Mouse (Mus musculus): ENCODE measurements around the gene Itgb6. TPM values are rescaled to one million over a fixed set of nuclear protein-coding genes. Genes with fewer than 3 reads are reported as not detected.

Itgb6 gene
- polyA plus RNA-seq, 1 experiment from 2014 or later = 10.0 TPM

GRCm38 (mm10) chr2:60672973-60673954, 49.2 kb downstream of the Itgb6 start:
- peak overlapping the region; percentile 50 for H3K4me2 ChIP-seq (ENCODE audit: low read depth, low read length)
- H3K9me3 ChIP-seq (ENCODE audit: control insufficient read depth, low read length) = no peaks in the 10 kb centered on the region
- no peaks in the 10 kb centered on the region for H3K27me3 ChIP-seq (ENCODE audit: control insufficient read depth, insufficient read depth, low read depth, low read length)
- WGBS = 31% methylated on average over 17 of the region's 17 CpGs
- H3K9ac ChIP-seq (ENCODE audit: low read length) = peak overlapping the region; percentile 59
- no peaks in the 10 kb centered on the region for H3K4me1 ChIP-seq (replicated peaks; ENCODE audit: control insufficient read depth, insufficient read depth, low read length)
- no peak for ATAC-seq (ENCODE audit: low read depth)
- H3K4me3 ChIP-seq (ENCODE audit: low read length) = peak overlapping the region; percentile 36
- H3K27ac ChIP-seq (ENCODE audit: low read length) = peak overlapping the region; percentile 67
- no peaks in the 10 kb centered on the region for H3K36me3 ChIP-seq (ENCODE audit: control insufficient read depth, insufficient read depth, low read length)

- no peaks in the 10 kb centered on the region for H3K4me1 ChIP-seq (replicated peaks; ENCODE audit: control insufficient read depth, insufficient read depth, low read length)
Measured at GRCm38 (mm10) chr2:60671215-60671614, 51.2 kb downstream of the Itgb6 start.

GRCm38 (mm10) chr2:60663071-60663470, 59.4 kb downstream of the Itgb6 start:
- Histone ChIP-seq H3K4me3 (ENCODE audit: low read length) (no peak overlapping the region), H3K4me2 (ENCODE audit: low read depth, low read length) (no peak overlapping the region), H3K9me3 (ENCODE audit: control insufficient read depth, low read length) (no peaks in the 10 kb centered on the region), H3K36me3 (ENCODE audit: control insufficient read depth, insufficient read depth, low read length) (0 out of 2 replicates have a peak, but pooled peaks cover 2% of the 10 kb centered on the region), H3K4me1 (replicated peaks; ENCODE audit: control insufficient read depth, insufficient read depth, low read length) (peaks cover 4% of the 10 kb centered on the region; the same call in 1 of the 2 replicates), H3K27me3 (ENCODE audit: control insufficient read depth, insufficient read depth, low read depth, low read length) (no peaks in the 10 kb centered on the region), H3K27ac (ENCODE audit: low read length) (no peak overlapping the region), H3K9ac (ENCODE audit: low read length) (no peak overlapping the region)
- 38% methylated on average over 1 of the region's 1 CpGs for WGBS
- peak; percentile 38; the same call in 1 of the 2 replicates for ATAC-seq (ENCODE audit: low read depth)

More at GRCm38 (mm10) chr2:60671215-60671614, 51.2 kb downstream of the Itgb6 start:
- Histone ChIP-seq H3K9ac (ENCODE audit: low read length) (no peak overlapping the region), H3K9me3 (ENCODE audit: control insufficient read depth, low read length) (no peaks in the 10 kb centered on the region), H3K4me2 (ENCODE audit: low read depth, low read length) (no peak overlapping the region), H3K36me3 (ENCODE audit: control insufficient read depth, insufficient read depth, low read length) (0 out of 2 replicates have a peak, but pooled peaks cover 2% of the 10 kb centered on the region), H3K27me3 (ENCODE audit: control insufficient read depth, insufficient read depth, low read depth, low read length) (no peaks in the 10 kb centered on the region), H3K4me3 (ENCODE audit: low read length) (no peak overlapping the region), H3K27ac (ENCODE audit: low read length) (no peak overlapping the region)
- no peak for ATAC-seq (ENCODE audit: low read depth)
- 94% methylated on average over 1 of the region's 1 CpGs for WGBS

DNA sequence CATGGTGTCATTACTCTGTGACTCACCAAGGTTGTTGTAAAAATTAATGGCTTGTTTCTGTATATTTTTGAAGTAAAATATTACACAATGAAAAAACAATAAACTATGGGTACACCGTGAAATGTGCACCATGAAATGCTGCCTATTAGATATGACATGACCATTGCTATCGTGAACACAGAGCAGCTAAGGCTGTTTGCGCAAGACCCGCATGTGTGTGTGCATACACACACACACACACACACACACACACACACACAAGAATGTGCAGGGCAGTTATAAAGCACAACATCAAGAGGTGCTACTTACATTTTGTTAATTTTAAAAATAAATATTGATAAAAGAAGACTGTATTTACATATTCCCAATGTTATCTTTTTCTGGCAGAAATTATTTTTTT, 62.5 kb downstream of the Itgb6 start:
- H3K4me2 ChIP-seq (ENCODE audit: low read depth, low read length) = no peak overlapping the region

GRCm38 (mm10) chr2:60658992-60659391, 63.5 kb downstream of the Itgb6 start:
- 0 out of 2 replicates have a peak, but pooled peaks have one; percentile 28 for ATAC-seq (ENCODE audit: low read depth)
- Histone ChIP-seq H3K9ac (ENCODE audit: low read length) (no peak overlapping the region), H3K36me3 (ENCODE audit: control insufficient read depth, insufficient read depth, low read length) (no peaks in the 10 kb centered on the region), H3K27ac (ENCODE audit: low read length) (no peak overlapping the region), H3K27me3 (ENCODE audit: control insufficient read depth, insufficient read depth, low read depth, low read length) (no peaks in the 10 kb centered on the region), H3K9me3 (ENCODE audit: control insufficient read depth, low read length) (no peaks in the 10 kb centered on the region), H3K4me3 (ENCODE audit: low read length) (no peak overlapping the region), H3K4me2 (ENCODE audit: low read depth, low read length) (no peak overlapping the region), H3K4me1 (replicated peaks; ENCODE audit: control insufficient read depth, insufficient read depth, low read length) (peaks cover 4% of the 10 kb centered on the region; the same call in 1 of the 2 replicates)
- WGBS = 34% methylated on average over 3 of the region's 3 CpGs

More for the DNA sequence above, 62.5 kb downstream of the Itgb6 start:
- Histone ChIP-seq H3K36me3 (ENCODE audit: control insufficient read depth, insufficient read depth, low read length) (no peaks in the 10 kb centered on the region), H3K27me3 (ENCODE audit: control insufficient read depth, insufficient read depth, low read depth, low read length) (no peaks in the 10 kb centered on the region), H3K4me3 (ENCODE audit: low read length) (no peak overlapping the region), H3K4me1 (replicated peaks; ENCODE audit: control insufficient read depth, insufficient read depth, low read length) (peaks cover 4% of the 10 kb centered on the region; the same call in 1 of the 2 replicates), H3K27ac (ENCODE audit: low read length) (no peak overlapping the region), H3K9ac (ENCODE audit: low read length) (no peak overlapping the region), H3K9me3 (ENCODE audit: control insufficient read depth, low read length) (no peaks in the 10 kb centered on the region)
- ATAC-seq (ENCODE audit: low read depth) = peak; percentile 71; the same call in 1 of the 2 replicates
- WGBS = 63% methylated on average over 4 of the region's 4 CpGs

DNA sequence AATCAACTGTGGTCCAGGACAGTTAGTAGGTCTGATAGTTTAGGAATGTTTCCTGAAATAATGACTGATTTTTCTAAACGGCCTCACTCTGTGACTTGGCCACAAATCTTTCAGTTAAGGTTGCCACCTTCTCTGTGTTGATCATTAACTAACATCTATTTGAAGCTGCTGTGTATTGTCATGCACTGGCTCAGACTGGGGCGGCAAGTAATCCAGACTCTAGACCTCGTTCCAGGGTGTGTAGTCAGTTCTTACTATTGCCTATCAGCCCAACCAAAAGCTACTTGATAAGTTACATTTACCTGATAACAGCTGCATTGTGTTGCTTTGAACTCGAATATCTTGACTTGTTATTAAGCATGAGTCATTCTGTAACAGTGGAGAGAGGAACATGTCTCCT, 67.6 kb downstream of the Itgb6 start:
- Histone ChIP-seq H3K9me3 (ENCODE audit: control insufficient read depth, low read length) (no peaks in the 10 kb centered on the region), H3K27me3 (ENCODE audit: control insufficient read depth, insufficient read depth, low read depth, low read length) (no peaks in the 10 kb centered on the region), H3K9ac (ENCODE audit: low read length) (no peak overlapping the region), H3K4me3 (ENCODE audit: low read length) (no peak overlapping the region), H3K4me2 (ENCODE audit: low read depth, low read length) (no peak overlapping the region), H3K27ac (ENCODE audit: low read length) (no peak overlapping the region), H3K4me1 (replicated peaks; ENCODE audit: control insufficient read depth, insufficient read depth, low read length) (no peaks in the 10 kb centered on the region), H3K36me3 (ENCODE audit: control insufficient read depth, insufficient read depth, low read length) (no peaks in the 10 kb centered on the region)
- ATAC-seq (ENCODE audit: low read depth) = no peak
- WGBS = 40% methylated on average over 4 of the region's 4 CpGs

GRCm38 (mm10) chr2:60650155-60650554, 72.3 kb downstream of the Itgb6 start:
- Histone ChIP-seq H3K27ac (ENCODE audit: low read length) (no peak overlapping the region), H3K36me3 (ENCODE audit: control insufficient read depth, insufficient read depth, low read length) (no peaks in the 10 kb centered on the region), H3K27me3 (ENCODE audit: control insufficient read depth, insufficient read depth, low read depth, low read length) (no peaks in the 10 kb centered on the region), H3K4me3 (ENCODE audit: low read length) (no peak overlapping the region), H3K9me3 (ENCODE audit: control insufficient read depth, low read length) (no peaks in the 10 kb centered on the region), H3K9ac (ENCODE audit: low read length) (no peak overlapping the region), H3K4me2 (ENCODE audit: low read depth, low read length) (no peak overlapping the region), H3K4me1 (replicated peaks; ENCODE audit: control insufficient read depth, insufficient read depth, low read length) (no peaks in the 10 kb centered on the region; the same call in 1 of the 2 replicates)
- WGBS = 61% methylated on average over 5 of the region's 5 CpGs
- peak; percentile 88 for ATAC-seq (ENCODE audit: low read depth)

GRCm38 (mm10) chr2:60647650-60648049, 74.8 kb downstream of the Itgb6 start:
- 49% methylated on average over 5 of the region's 5 CpGs for WGBS
- Histone ChIP-seq H3K4me3 (ENCODE audit: low read length) (no peak overlapping the region), H3K4me1 (replicated peaks; ENCODE audit: control insufficient read depth, insufficient read depth, low read length) (no peaks in the 10 kb centered on the region; the same call in 1 of the 2 replicates), H3K4me2 (ENCODE audit: low read depth, low read length) (no peak overlapping the region), H3K9ac (ENCODE audit: low read length) (no peak overlapping the region), H3K36me3 (ENCODE audit: control insufficient read depth, insufficient read depth, low read length) (no peaks in the 10 kb centered on the region), H3K27me3 (ENCODE audit: control insufficient read depth, insufficient read depth, low read depth, low read length) (no peaks in the 10 kb centered on the region), H3K27ac (ENCODE audit: low read length) (no peak overlapping the region), H3K9me3 (ENCODE audit: control insufficient read depth, low read length) (no peaks in the 10 kb centered on the region)
- no peak for ATAC-seq (ENCODE audit: low read depth)

- Histone ChIP-seq H3K27ac (ENCODE audit: low read length) (no peak overlapping the region), H3K9ac (ENCODE audit: low read length) (no peak overlapping the region), H3K27me3 (ENCODE audit: control insufficient read depth, insufficient read depth, low read depth, low read length) (no peaks in the 10 kb centered on the region), H3K36me3 (ENCODE audit: control insufficient read depth, insufficient read depth, low read length) (no peaks in the 10 kb centered on the region), H3K9me3 (ENCODE audit: control insufficient read depth, low read length) (no peaks in the 10 kb centered on the region), H3K4me1 (replicated peaks; ENCODE audit: control insufficient read depth, insufficient read depth, low read length) (no peaks in the 10 kb centered on the region; the same call in 1 of the 2 replicates), H3K4me2 (ENCODE audit: low read depth, low read length) (no peak overlapping the region), H3K4me3 (ENCODE audit: low read length) (no peak overlapping the region)
- 85% methylated on average over 6 of the region's 6 CpGs for WGBS
- no peak for ATAC-seq (ENCODE audit: low read depth)
Measured at GRCm38 (mm10) chr2:60646583-60646982, 75.9 kb downstream of the Itgb6 start.

Data from lung, embryonic 16.5 days (tissue).